Mouse (Mus musculus) MEL-GATA-1-ER (cell line): ENCODE data around the gene Plgrkt.
A peak's percentile ranks its signal among the peaks of the same experiment; 100 is the strongest.

ENCODE experiments used
- DNase-seq: peaks from one replicate; pipeline ENCODE4 v3.0.0-alpha.2; 2012; ENCODE audit warnings: low read depth; ENCODE audit errors: extremely low read depth

Plgrkt gene

DNA sequence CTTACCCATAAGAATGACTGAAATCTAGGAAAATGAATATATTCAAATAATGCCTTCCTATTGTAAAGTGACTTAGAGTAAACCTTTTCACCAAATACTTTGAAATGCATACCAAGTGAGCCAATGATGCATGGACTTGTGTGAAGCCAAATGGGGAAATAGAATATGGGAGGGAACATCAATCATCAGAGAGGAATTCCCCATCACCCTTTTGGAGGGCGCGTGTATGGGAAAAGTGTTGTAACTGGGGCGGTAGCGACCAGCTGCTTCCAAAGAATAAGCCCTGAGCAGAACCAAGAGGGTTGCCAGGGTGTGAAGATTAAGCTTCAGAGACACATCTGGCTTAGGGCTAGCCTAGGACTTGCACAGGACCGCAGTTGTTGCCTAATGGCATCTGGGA lies 16.2 kb upstream of the Plgrkt start:
- no peak for DNase-seq

DNA sequence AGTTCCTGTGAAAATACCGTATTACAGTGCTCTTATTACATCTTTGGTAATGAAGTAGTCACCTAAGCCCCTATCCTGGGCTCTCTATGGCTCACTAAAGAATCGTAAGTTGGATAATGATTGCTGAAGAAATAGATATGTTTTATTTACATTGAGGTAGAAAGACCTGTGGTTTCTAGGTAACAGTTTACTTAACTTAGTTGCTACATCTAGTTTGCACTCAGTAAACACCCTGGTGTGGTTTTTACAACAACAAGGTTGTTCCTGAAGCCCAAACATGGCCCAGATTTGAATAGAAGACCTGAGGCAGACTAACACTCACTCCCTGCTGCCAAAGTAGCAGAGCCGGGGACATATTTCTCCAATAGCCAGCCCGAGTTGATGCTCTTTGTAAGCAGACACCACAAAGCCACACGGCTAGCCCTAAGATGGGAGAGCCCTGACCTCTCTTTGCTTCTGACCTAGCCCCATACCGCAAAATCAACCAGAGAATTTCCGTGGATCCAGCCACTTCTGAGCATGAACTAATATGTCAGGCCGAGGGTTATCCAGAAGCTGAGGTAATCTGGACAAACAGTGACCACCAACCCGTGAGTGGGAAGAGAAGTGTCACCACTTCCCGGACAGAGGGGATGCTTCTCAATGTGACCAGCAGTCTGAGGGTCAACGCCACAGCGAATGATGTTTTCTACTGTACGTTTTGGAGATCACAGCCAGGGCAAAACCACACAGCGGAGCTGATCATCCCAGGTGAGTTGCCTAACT lies 12.8 kb upstream of the Plgrkt start:
- DNase-seq: no peak

DNA sequence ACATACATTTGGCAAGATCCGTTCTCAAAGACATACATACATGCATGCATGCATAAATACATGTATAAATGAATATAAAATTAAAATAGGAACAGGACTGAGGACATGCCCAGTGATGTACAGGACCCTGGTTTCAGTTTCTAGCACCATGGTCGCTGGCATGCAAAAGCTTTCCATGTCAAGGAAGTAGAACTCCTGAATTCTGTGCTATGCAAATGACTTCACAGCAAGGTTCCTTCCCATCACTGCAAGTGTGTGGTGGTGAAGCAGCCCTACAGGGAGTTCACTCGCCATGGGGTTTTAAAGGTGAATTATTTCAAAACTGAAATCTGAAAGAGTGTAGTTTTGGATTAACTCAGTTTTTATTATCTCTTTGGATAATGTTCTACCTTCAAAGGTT lies 9.2 kb upstream of the Plgrkt start:
- DNase-seq: no peak

DNA sequence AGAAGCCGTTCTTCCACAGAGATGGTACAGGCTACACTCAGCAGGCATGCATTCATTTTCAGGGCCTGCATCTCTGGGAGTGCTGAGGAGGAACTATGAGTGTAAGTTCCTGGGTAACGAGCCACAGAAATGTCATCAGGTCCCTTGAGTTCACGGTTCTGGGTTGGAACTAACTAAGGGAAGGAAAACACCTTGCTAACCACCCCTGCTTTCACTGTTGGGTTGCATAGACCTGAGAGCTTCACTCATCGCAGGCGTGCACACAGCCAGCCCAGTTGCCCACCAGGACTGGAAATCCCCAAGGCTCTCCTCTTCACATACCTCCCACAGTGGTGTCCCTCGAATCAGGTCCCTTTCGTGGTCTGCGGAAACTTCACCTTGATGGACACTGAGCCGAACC lies 7.8 kb upstream of the Plgrkt start:
- no peak for DNase-seq

DNA sequence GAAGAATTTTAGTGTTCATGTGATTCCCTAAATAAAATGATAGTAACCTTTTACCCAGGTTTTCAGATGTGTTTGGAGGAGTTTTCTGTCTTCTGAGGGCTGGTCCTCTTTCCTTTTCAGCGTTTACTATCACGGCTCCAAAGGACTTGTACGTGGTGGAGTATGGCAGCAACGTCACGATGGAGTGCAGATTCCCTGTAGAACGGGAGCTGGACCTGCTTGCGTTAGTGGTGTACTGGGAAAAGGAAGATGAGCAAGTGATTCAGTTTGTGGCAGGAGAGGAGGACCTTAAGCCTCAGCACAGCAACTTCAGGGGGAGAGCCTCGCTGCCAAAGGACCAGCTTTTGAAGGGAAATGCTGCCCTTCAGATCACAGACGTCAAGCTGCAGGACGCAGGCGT lies 6.2 kb upstream of the Plgrkt start:
- no peak for DNase-seq

- DNase-seq: no peak
These were observed 5.4 kb upstream of the Plgrkt start for GRCm38 (mm10) chr19:29372621-29373020.

DNA sequence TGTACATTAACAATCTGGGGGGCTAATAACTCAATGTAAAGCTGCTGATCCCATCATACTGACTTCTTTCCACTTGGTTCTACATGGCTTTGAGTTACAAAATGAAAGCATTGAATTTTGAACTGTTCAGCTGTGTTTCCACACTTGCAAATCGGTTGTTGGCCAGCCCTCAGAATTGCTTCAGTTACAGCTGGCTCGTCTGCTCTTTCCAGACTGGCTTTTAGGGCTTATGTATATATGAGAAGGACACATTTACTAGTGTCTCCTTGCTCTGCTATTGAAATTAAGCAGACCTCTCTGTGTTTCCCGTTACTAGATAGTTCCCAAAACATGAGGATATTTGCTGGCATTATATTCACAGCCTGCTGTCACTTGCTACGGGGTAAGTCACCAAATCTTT lies 4.9 kb upstream of the Plgrkt start:
- peak; percentile 59 for DNase-seq

- DNase-seq: peak; percentile 55
These were observed 4.3 kb upstream of the Plgrkt start for GRCm38 (mm10) chr19:29371284-29372081.

- peak; percentile 77 for DNase-seq
These were observed 3.5 kb upstream of the Plgrkt start for GRCm38 (mm10) chr19:29370545-29371283.

DNA sequence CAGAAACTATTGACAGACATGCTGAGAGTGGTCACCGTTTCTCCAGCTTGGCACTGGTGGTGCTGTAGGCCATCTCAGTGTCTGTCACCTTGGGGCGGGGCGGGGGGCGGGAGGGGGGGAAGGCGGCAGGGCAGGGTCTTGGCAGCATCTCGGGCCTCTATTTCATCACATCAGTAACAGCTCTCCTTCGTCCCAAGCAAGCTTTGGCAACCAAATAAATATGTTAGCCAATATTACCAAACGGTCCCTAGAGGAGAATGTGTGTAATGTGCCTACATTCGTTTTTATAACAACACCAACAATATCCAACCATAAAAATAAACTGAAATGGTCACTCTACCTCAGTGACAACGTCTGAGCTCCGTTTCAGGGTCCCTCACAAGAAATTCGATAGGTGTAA lies 2.9 kb upstream of the Plgrkt start:
- DNase-seq: peak; percentile 57

- DNase-seq: peak; percentile 54
These were observed 1.6 kb upstream of the Plgrkt start for GRCm38 (mm10) chr19:29368671-29369309.

GRCm38 (mm10) chr19:29368041-29368440 lies 851 bp upstream of the Plgrkt start:
- DNase-seq: peak; percentile 32

GRCm38 (mm10) chr19:29366226-29366968 lies 793 bp downstream of the Plgrkt start:
- DNase-seq: peak; percentile 80

DNA sequence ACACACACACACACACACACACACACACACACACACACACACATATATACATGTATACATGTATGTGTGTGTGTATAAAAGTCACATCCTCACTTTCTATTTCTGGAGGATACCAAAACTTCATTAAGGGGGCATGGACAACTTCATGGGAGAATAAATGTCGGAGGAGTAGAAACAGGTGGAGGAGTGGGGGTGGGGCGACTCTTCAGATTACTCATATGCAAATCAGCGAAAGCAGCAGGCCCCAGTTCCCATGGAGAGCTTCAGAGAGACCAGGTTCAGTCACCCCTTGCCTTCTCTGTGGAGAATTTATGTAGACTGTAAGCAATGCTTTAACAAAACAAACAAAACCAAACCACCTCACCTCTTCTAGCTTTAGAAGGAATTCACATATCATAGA lies 2.1 kb downstream of the Plgrkt start:
- DNase-seq: no peak

- no peak for DNase-seq
These were observed 3.1 kb downstream of the Plgrkt start for GRCm38 (mm10) chr19:29364076-29364475.

DNA sequence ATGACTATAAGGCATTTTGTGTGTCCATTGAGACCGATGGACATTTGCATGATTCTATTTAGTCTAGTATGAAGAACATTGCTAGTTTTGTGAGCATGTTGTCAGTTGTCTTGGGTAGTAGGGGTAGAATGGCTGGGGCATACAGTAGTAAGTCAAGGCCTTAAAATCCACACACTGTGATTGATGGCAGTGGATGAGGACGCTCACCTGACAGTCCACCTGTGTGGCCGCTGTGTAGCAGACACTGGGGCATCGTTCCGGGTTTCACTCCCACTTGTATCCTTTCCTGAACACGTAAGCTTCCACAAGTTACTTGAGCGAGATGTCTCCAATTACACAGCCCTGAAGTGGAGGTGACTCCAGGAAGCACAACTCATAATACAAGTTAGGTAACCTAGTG lies 3.6 kb downstream of the Plgrkt start:
- DNase-seq: no peak

- DNase-seq: no peak
These were observed 4.8 kb downstream of the Plgrkt start for GRCm38 (mm10) chr19:29362173-29362930.

DNA sequence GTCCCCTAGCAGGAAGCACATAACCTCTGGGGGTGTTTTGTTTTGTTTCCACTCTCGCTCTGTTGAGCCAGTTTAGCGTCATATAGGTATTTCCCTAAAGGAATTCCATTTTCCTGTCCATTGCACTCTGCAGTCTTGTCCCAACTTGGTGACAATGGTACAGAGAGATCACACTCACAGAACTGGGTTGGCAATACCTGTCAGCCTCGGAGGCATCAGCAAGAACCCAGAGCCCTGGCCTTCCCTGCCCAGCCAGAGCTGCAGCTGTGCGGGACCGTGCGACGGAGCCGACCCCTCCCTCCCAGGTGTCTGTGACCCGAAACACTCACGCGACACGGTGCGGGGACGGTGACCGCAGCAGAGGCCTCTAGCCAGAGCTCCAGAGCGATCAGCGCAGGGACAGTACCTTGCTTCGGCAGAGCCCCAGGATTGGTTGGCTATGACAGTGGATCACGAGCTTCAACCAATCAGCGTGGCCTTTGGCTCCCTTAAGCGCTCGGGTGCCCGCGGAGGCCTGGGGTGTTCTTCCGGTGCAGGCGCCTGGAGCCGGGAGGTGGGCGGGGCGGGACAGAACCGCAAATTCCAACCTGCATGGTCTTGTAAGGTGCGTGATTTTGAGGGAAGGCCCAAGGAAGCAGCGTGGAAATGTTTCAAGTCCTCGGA lies 5.6 kb downstream of the Plgrkt start:
- peak; percentile 99 for DNase-seq

GRCm38 (mm10) chr19:29360251-29360650 lies 6.9 kb downstream of the Plgrkt start:
- peak; percentile 62 for DNase-seq

DNA sequence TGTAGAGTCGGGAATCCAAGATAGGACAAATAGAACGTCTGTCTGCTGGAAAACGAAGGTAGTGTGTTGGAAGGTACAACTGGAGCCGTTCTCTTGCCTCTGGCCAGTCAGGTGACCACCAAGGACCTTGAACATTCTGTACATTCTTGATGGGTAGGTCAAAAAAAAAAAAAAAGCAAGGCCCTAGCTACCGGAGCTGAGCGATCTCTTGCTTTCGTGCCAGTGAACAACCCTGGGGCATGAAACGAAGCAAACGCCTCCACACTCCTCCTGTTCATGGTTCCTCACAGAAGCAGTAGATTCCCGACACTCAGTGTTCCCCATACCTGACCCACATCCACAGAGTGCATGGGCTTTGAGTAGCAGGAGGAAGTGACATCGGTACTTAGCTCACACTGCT lies 10.9 kb downstream of the Plgrkt start:
- no peak for DNase-seq
